Mouse (Mus musculus) testis, adult 10 weeks (tissue): ENCODE measurements around the gene Nhsl1. TPM values are rescaled to one million over a fixed set of nuclear protein-coding genes. Genes with fewer than 3 reads are reported as not detected.

Experiments used
- polyA plus RNA-seq: library from polyadenylated mRNA; stranded (reverse); fragments of 350-450 nt; fragmentation: Illumina TruSeq; extraction: RNeasy Lipid Tissue Mini Kit (QIAGEN cat#74804); gene quantifications from one replicate; pipeline ENCODE4 v1.2.3, GENCODE M21; 2014; ENCODE audit warnings: low read depth, low replicate concordance

Gene Nhsl1
- polyA plus RNA-seq = 5.9 TPM

DNA sequence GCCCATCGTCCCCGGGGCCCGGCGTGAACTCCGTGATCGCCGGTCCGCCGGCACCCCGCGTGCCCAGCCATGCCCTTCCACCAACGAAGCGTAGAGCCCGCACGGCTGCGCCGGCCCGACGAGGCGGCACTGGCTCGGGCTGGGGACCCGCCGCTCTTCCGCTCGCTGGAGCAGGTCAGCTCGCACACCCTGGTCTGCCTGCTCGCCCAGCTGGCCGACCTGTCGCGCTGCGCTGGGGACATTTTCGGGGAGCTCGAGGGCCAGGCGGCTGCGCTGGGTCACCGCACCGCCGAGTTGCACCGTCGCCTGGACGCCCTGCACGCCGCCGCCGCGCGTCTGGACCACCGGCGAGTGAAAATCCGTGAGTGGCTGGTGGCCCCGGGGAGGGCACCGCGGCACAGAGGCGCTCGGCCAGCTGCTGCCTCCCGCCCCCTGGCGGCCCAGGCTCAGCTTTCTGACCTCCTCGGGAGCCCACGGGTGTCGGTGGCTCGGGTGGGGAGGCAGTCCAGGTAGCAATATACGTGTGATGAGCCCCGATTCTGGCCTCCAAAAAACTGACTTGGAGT is at the start of gene Nhsl1:
Gene Nhsl1, plus strand, starts transcription at position 70 of the 566 bp plus-strand sequence.

DNA sequence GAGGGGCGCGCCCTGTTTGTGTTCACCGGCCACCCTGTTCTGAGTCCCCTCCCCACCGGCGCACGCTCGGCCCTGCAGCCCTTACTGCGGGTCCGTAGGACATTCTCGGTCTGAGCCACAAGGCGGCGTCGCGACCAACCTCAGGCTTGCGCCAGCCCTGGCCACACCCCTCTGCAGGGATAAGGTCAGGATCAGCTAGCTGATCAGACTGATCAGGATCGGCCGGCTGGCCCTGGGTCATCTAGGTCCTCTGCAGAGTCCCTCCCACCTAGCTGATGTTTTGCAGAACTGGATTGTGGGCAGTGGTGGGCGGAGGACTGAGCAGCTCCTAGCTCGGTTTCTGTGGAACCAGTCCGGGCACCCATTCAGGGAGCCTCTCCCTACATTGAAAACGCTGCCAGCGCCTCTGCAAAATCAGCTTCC is 227.0 kb downstream of the Nhsl1 start, which contains the start of gene Hebp2:
Gene Hebp2, minus strand, starts transcription at position 264 of the 423 bp plus-strand sequence.

Other genes with a start within 250 kb of the Nhsl1 start
- gene Ect2l, start 108.1 kb upstream of the Nhsl1 start, polyA plus RNA-seq = 1.2 TPM
- 110 TPM for gene Ccdc28a, start 84.0 kb upstream of the Nhsl1 start, polyA plus RNA-seq
- gene Hebp2, start 227.1 kb downstream of the Nhsl1 start, polyA plus RNA-seq = 4.9 TPM